Mouse (Mus musculus) spleen, postnatal 0 days (tissue): Measurements from ENCODE around the gene Sstr1. TPM values are rescaled to one million over a fixed set of nuclear protein-coding genes. Genes with fewer than 3 reads are reported as not detected.

ENCODE experiments used
- polyA plus RNA-seq: library from polyadenylated mRNA; unstranded; fragments of >200 nt; fragmentation: Nextera tagmentation; extraction: Ambion mirVana; gene quantifications from 2 replicates; pipeline ENCODE4 v1.2.1, GENCODE M21; 2015

Sstr1 gene
- not detected in 2 replicates for polyA plus RNA-seq

GRCm38 (mm10) chr12:58211163-58212071 is at the start of gene Sstr1:
Gene Sstr1 (plus strand): TSS chr12:58211772.

Other genes starting within 250 kb of the Sstr1 start
- gene Clec14a, start 57.5 kb downstream of the Sstr1 start, polyA plus RNA-seq, result 7.6 and 9.2 TPM in 2 replicates